Mouse (Mus musculus) embryo, embryonic 10.5 days (tissue): ENCODE results near the gene Pif1.
A peak's percentile ranks its signal among the peaks of the same experiment; 100 is the strongest.

Experiments
- DNase-seq: peaks from one replicate; pipeline ENCODE4 v3.0.0-alpha.2; 2015; ENCODE audit warnings: low spot score

Gene Pif1

DNA sequence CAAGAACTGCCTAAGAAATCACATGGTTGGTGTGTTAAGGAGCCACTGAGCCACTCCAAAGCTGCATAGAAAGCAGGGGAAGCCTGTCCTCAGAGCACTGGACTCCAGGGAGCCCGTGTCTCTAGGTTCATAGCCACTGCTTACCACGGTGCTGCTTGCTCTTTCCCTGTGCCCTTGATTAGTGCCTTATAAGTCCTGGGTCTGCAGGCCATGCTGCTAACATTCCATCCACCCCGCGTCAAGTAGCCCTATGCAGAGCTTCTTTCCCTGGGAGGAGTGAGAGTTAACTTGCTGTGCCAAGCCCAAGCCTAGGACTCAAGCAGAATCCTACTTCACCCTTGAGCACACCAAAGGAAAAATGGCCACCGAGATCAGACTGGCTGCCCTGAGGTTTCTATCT is 52.1 kb downstream of the Pif1 start:
- no peak for DNase-seq

DNA sequence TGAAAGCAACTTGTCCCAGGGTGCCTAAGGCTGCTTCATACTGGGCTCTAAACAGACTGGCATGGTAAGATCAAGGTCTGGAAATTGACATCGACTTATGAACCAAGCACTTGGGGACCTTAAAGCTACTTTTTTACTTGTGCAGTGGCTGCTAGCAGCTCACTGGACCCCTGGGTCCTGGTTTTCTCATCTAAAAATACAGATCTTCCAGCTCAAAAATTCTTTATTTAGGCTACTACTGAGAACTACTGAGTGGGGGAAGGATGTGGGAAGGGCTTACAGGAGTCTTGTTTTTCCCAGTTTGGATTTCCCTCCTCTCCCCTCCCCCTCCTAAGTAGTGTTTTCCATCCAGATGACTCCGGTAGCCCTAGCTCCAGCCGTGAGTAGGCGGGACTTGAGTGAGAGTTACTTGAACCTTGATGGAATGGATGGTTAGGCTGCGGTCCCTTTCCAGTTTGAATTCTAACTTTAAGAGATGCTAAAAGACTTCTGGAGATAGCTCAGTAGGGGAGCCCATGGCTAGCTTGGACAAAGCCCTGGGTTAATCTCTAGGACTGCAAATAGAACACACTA is 54.0 kb downstream of the Pif1 start:
- DNase-seq, result peak; percentile 83

DNA sequence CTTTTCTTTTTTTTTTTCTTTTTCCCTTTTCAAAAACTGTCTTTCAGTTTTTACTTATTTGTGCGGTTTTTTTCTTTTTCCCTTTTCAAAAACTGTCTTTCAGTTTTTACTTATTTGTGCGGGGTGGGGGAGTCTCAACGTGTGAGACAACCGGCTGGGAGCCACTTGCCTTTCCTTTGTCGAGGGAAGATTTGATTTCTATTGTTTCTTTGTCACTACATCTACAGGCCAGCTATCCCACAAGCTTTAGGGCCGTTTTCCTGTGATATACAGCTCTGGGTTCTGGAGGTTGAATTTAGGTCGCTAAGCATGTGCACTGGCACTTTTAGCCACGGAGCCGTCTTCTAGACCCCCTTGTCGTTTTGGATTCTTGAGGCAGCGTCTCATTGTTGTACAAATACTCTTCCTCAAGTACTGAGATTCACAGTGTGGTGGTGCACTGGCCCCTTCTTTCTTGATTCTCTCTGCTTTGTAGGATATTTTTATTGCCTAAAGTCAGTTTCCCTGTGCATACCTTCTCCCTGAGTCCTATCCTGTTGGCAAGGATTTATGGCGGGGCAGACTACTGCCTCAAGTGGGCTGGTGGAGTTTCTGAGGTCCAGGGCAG is 54.6 kb downstream of the Pif1 start:
- DNase-seq, result peak; percentile 22

DNA sequence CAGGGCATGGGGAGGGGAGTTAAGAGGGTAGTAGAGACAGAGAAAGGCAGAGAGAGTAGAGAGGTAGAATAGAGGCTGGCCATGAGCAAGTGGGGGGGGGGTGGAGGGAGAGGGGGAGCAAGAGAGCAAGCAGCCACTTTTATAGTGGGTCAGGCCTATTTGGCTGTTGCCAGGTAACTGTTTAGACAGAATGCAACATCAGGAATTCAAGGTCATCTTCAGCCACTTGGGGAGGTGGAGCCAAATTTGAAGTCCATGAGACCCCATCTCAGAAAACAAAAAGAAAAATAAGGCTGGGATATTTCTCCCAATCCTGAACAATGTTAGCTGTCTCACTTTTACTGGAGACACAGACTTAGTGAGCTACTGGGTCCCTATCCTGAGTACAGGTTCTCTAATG is 55.6 kb downstream of the Pif1 start:
- no peak for DNase-seq

DNA sequence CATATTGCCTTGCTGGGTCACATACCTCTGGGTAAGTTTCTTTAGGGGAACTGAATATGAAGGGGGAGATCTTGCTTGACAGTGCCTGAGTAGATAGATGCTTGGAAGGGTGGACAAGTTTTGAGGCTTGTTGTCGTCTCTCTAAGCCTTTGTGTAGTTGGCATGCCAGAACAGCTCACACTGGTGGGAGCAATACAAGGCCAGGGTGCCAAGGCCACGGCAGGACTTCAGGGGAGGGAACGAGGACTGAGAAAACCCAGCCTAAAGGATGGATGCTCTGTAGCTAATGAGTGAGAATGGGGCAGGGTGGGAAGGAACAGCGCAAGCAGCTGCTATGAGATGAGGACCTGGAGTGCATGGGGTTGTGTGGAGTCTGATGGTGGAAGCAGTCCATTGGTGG is 58.0 kb downstream of the Pif1 start:
- no peak for DNase-seq
